Mouse (Mus musculus) macrophage (primary cell): Measurements from ENCODE around the gene Camkk2. TPM values are rescaled to one million over a fixed set of nuclear protein-coding genes. Genes with fewer than 3 reads are reported as not detected.
A peak's percentile ranks its signal among the peaks of the same experiment; 100 is the strongest.

Source experiments
- H3K27ac ChIP-seq: fragments of 350-480 bp; formaldehyde crosslinking; 2 replicates; pipeline ENCODE4 v1.9.0; 2021
- H3K36me3 ChIP-seq: fragments of 350-480 bp; formaldehyde crosslinking; 2 replicates; pipeline ENCODE4 v1.9.0; 2021; ENCODE audit errors: inconsistent target
- H3K4me3 ChIP-seq: fragments of 350-480 bp; formaldehyde crosslinking; 2 replicates; pipeline ENCODE4 v1.9.0; 2021; ENCODE audit errors: inconsistent target
- H3K79me2 ChIP-seq: fragments of 350-480 bp; formaldehyde crosslinking; 2 replicates; pipeline ENCODE4 v1.9.0; 2021; ENCODE audit errors: inconsistent target
- WGBS: methylation state at CpG from one replicate; pipeline ENCODE4 v1.1.7; 2026; ENCODE audit warnings: inconsistent platforms; ENCODE audit not compliant: missing documents; 5-methylcytosine and 5-hydroxymethylcytosine counted together
- polyA plus RNA-seq: library from polyadenylated mRNA; stranded (reverse); fragments of 250-400 nt; gene quantifications from 3 replicates; pipeline ENCODE4 v1.2.4, GENCODE M21; 2018; ENCODE audit warnings: inconsistent platforms

The Camkk2 gene
- polyA plus RNA-seq, 1 experiment from 2014 or later = 20.9 TPM

GRCm38 (mm10) chr5:122689153-122689552, 90.1 kb downstream of the Camkk2 start:
- no peak overlapping the region for H3K4me3 ChIP-seq
- WGBS = 97% methylated on average over 5 of the region's 7 CpGs
- no peaks in the 10 kb centered on the region for H3K79me2 ChIP-seq
- H3K36me3 ChIP-seq = no peaks in the 10 kb centered on the region
- H3K27ac ChIP-seq = no peak overlapping the region

- H3K36me3 ChIP-seq = peaks cover 3% of the 10 kb centered on the region; the same call in 1 of the 2 replicates
- WGBS = 94% methylated on average over 4 of the region's 4 CpGs
- no peak overlapping the region for H3K4me3 ChIP-seq
- H3K27ac ChIP-seq = no peak overlapping the region
- H3K79me2 ChIP-seq = no peaks in the 10 kb centered on the region
Observed at GRCm38 (mm10) chr5:122687391-122687790, 91.8 kb downstream of the Camkk2 start.

- no peak overlapping the region for H3K4me3 ChIP-seq
- no peaks in the 10 kb centered on the region for H3K79me2 ChIP-seq
- 0% methylated on average over 10 of the region's 10 CpGs for whole genome bisulfite sequencing
- H3K36me3 ChIP-seq = peaks cover 38% of the 10 kb centered on the region; the same call in 1 of the 2 replicates
- peak overlapping the region; percentile 92 for H3K27ac ChIP-seq
Observed at GRCm38 (mm10) chr5:122683926-122684325, 95.3 kb downstream of the Camkk2 start.

GRCm38 (mm10) chr5:122681276-122681675, 97.9 kb downstream of the Camkk2 start:
- 93% methylated on average over 12 of the region's 12 CpGs for WGBS
- Histone ChIP-seq H3K36me3 (peaks cover 57% of the 10 kb centered on the region; the same call in 1 of the 2 replicates), H3K79me2 (no peaks in the 10 kb centered on the region), H3K27ac (no peak overlapping the region), H3K4me3 (no peak overlapping the region)

Other genes with a start within 250 kb of the Camkk2 start
- 1.1 to 2.5 TPM (median 1.2 TPM) in 3 replicates for gene Ift81, start 164.9 kb downstream of the Camkk2 start, polyA plus RNA-seq
- 38.1 to 80.9 TPM (median 46.6 TPM) in 3 replicates for gene P2rx7, start 135.5 kb downstream of the Camkk2 start, polyA plus RNA-seq
- 203 to 517 TPM (median 444 TPM) in 3 replicates for gene P2rx4, start 71.9 kb downstream of the Camkk2 start, polyA plus RNA-seq
- 96.1 to 114 TPM (median 102 TPM) in 3 replicates for gene Anapc5, start 41.9 kb upstream of the Camkk2 start, polyA plus RNA-seq
- 17.3 to 25.3 TPM (median 18.3 TPM) in 3 replicates for gene Rnf34, start 70.6 kb upstream of the Camkk2 start, polyA plus RNA-seq
- gene Kdm2b, start 210.4 kb upstream of the Camkk2 start, polyA plus RNA-seq = 23.6 to 28.0 TPM (median 23.7 TPM) in 3 replicates
- gene Orai1, start 235.7 kb upstream of the Camkk2 start, polyA plus RNA-seq = 17.7 to 42.0 TPM (median 35.0 TPM) in 3 replicates